ENCODE assay signal across 9 mouse cellular contexts in genomic region chr6:23248313-23249052, GRCm38 (mm10). TPM values are rescaled to one million over a fixed set of nuclear protein-coding genes. Genes with fewer than 3 reads are reported as not detected.
A peak's percentile ranks its signal among the peaks of the same experiment; 100 is the strongest.
DNase-seq lines count a peak whose midpoint lies in the region; ATAC-seq and TF ChIP-seq lines count a peak whose summit lies in the region.
"Had no signal": no experiment of that assay in that cellular context is flagged by ENCODE, and none has a peak within 500 bp of the region (broad histone marks: within the 10 kb centered on the region; RNA-seq: fewer than 3 reads in every experiment).

Gene Fezf1 (minus strand): TSS chr6:23248362.

- H3K27ac ChIP-seq in heart, embryonic 15.5 days: no peak within 1 kb of the TSS
- no peak within 1 kb of the TSS for H3K27ac ChIP-seq in hindbrain, embryonic 14.5 days
- H3K27ac ChIP-seq in midbrain, embryonic 14.5 days (replicated peaks; ENCODE audit: low read depth, low read length): no peak within 1 kb of the TSS

- peaks cover 94% of the 10 kb centered on the region for H3K27me3 ChIP-seq in heart, embryonic 15.5 days
- H3K27me3 ChIP-seq in hindbrain, embryonic 14.5 days (ENCODE audit: control insufficient read depth, insufficient read depth, low read length): peaks cover 93% of the 10 kb centered on the region
- H3K27me3 ChIP-seq in midbrain, embryonic 14.5 days (ENCODE audit: control insufficient read depth, insufficient read depth, low read length): peaks cover 92% of the 10 kb centered on the region

- 2% methylated on average over 31 of the region's 31 CpGs for WGBS in heart, embryonic 15.5 days
- WGBS in hindbrain, embryonic 14.5 days: under 1% methylated on average over 31 of the region's 31 CpGs
- WGBS in midbrain, embryonic 14.5 days: under 1% methylated on average over 31 of the region's 31 CpGs

- peak within 1 kb of the TSS; percentile 78 for H3K4me2 ChIP-seq in heart, embryonic 15.5 days
- H3K4me2 ChIP-seq in hindbrain, embryonic 14.5 days (replicated peaks): peak within 1 kb of the TSS; percentile 48
- H3K4me2 ChIP-seq in midbrain, embryonic 14.5 days (ENCODE audit: low read length): peak within 1 kb of the TSS; percentile 51

- no peaks in the 10 kb centered on the region for H3K36me3 ChIP-seq in heart, embryonic 15.5 days
- H3K36me3 ChIP-seq in hindbrain, embryonic 14.5 days (replicated peaks; ENCODE audit: control insufficient read depth, insufficient read depth): no peaks in the 10 kb centered on the region
- no peaks in the 10 kb centered on the region for H3K36me3 ChIP-seq in midbrain, embryonic 14.5 days (ENCODE audit: control insufficient read depth, insufficient read depth, low read length)

- no peak for TF ChIP-seq CTCF in brain, embryonic 14.5 days (IDR thresholded peaks at IDR 0.05; ENCODE audit: borderline replicate concordance, extremely low read depth, insufficient read depth, insufficient read length)

- H3K4me1 ChIP-seq in heart, embryonic 15.5 days (replicated peaks): peaks cover 27% of the 10 kb centered on the region
- no peaks in the 10 kb centered on the region; the same call in 1 of the 2 replicates for H3K4me1 ChIP-seq in hindbrain, embryonic 14.5 days (replicated peaks; ENCODE audit: control insufficient read depth, insufficient read depth, low read length)
- 0 out of 2 replicates have a peak, but pooled peaks cover 3% of the 10 kb centered on the region for H3K4me1 ChIP-seq in midbrain, embryonic 14.5 days (ENCODE audit: control insufficient read depth, insufficient read depth, low read length)

- peak within 1 kb of the TSS; percentile 47 for H3K4me3 ChIP-seq in heart, embryonic 15.5 days
- peak within 1 kb of the TSS; percentile 23 for H3K4me3 ChIP-seq in hindbrain, embryonic 14.5 days (replicated peaks; ENCODE audit: low read length)
- H3K4me3 ChIP-seq in midbrain, embryonic 14.5 days (replicated peaks; ENCODE audit: low read depth, low read length): peak within 1 kb of the TSS; percentile 26

- TF ChIP-seq POLR2A in brain, embryonic 14.5 days (IDR thresholded peaks at IDR 0.05; ENCODE audit: borderline replicate concordance, extremely low read depth, insufficient read depth, insufficient read length, poor library complexity, severe bottlenecking): no peak

- ATAC-seq in heart, embryonic 15.5 days (replicated peaks; ENCODE audit: insufficient number of reproducible peaks, insufficient read depth, low FRiP score, low read depth): no peak
- no peak for ATAC-seq in hindbrain, embryonic 14.5 days (ENCODE audit: low FRiP score)
- ATAC-seq in midbrain, embryonic 14.5 days (ENCODE audit: low FRiP score, low TSS enrichment): no peak

- H3K9ac ChIP-seq in heart, embryonic 15.5 days: no peak within 1 kb of the TSS
- H3K9ac ChIP-seq in hindbrain, embryonic 14.5 days: no peak within 1 kb of the TSS
- H3K9ac ChIP-seq in midbrain, embryonic 14.5 days (replicated peaks; ENCODE audit: low read length): no peak within 1 kb of the TSS

- no peak for DNase-seq in heart, adult 9 months (ENCODE audit: low spot score in 2 of 2)
- DNase-seq in brain, embryonic 14.5 days (ENCODE audit: low read depth): peak; percentile 77
- DNase-seq in hindbrain, embryonic 14.5 days (ENCODE audit: low spot score): no peak
- no peak for DNase-seq in midbrain, embryonic 14.5 days
- DNase-seq in gastrocnemius, postnatal 4 days (ENCODE audit: low spot score in 2 of 2): no peak
- DNase-seq in MN1 (ENCODE audit: low spot score): no peak
- no peak for DNase-seq in B cell, adult 2 months

- no peaks in the 10 kb centered on the region for H3K9me3 ChIP-seq in heart, embryonic 15.5 days (replicated peaks)
- 0 out of 2 replicates have a peak, but pooled peaks cover 4% of the 10 kb centered on the region for H3K9me3 ChIP-seq in hindbrain, embryonic 14.5 days (ENCODE audit: control insufficient read depth, low read length)
- no peaks in the 10 kb centered on the region for H3K9me3 ChIP-seq in midbrain, embryonic 14.5 days (ENCODE audit: control insufficient read depth, low read length)

RNA-seq across cellular contexts. Expression of gene Fezf1, which starts in this region (rescaled TPM):
- not detected in 2 replicates for polyA plus RNA-seq in heart, embryonic 15.5 days (2015; fragmentation: Nextera tagmentation; extraction: Ambion mirVana)
- 9.9 and 16.1 TPM in 2 replicates for polyA plus RNA-seq in brain, embryonic 14.5 days (2012; rRNA removed)
- not detected in 2 replicates for polyA plus RNA-seq in hindbrain, embryonic 14.5 days (2014; fragmentation: Nextera tagmentation; extraction: Ambion mirVana)
- polyA plus RNA-seq in midbrain, embryonic 14.5 days (2014; fragmentation: Nextera tagmentation; extraction: Ambion mirVana): not detected in 2 replicates
- not detected for total RNA-seq in gastrocnemius, postnatal 4 days (2021)
- polyA plus RNA-seq: cerebellum, adult 2 months had no signal

Comparison
In these comparisons a context has a peak if more than half of its experiments do, and no peak if none do; other contexts are left out.
1. RNA of gene Fezf1 (polyA plus RNA-seq): 9.9 to 16.1 TPM in brain, embryonic 14.5 days; not detected in heart, embryonic 15.5 days, not detected in hindbrain, embryonic 14.5 days and not detected in midbrain, embryonic 14.5 days; every median in the first group is over 10 times any median in the second.
2. Peak in every context shown above with its lines, with median percentiles within 50 percentile points of each other: H3K4me2 ChIP-seq and H3K4me3 ChIP-seq.